Mouse (Mus musculus): Measurements from ENCODE around the gene Slc15a4. TPM values are rescaled to one million over a fixed set of nuclear protein-coding genes. Genes with fewer than 3 reads are reported as not detected.

Gene Slc15a4
- polyA plus RNA-seq (2015; fragmentation: Nextera tagmentation; extraction: Ambion mirVana): 9.6 and 10.2 TPM in 2 replicates

GRCm38 (mm10) chr5:127632167-127633145 is at the start of gene Slc15a4, which contains the start of gene Glt1d1:
Gene Slc15a4 (minus strand): TSS chr5:127632897.
Gene Glt1d1 (plus strand): TSS chr5:127632262.

Other genes starting within 250 kb of the Slc15a4 start
- not detected in 2 replicates for gene Glt1d1, start 635 bp downstream of the Slc15a4 start, polyA plus RNA-seq (2015; fragmentation: Nextera tagmentation; extraction: Ambion mirVana)

All from urinary bladder, postnatal 0 days (tissue).